Mouse (Mus musculus) hindbrain, embryonic 13.5 days (tissue): ENCODE data around the gene Slc26a8. TPM values are rescaled to one million over a fixed set of nuclear protein-coding genes. Genes with fewer than 3 reads are reported as not detected.
"Not testable (repeated sequence)": the region's sequence is repeated elsewhere in the genome, so short reads cannot be mapped to it uniquely, and the experiment has no call there.

ENCODE experiments used
- ATAC-seq: fragments of 200-750 bp; cut with Nextera tagmentation; 2 replicates; pipeline ENCODE4 v1.8.0; 2017; ENCODE audit warnings: moderate TSS enrichment; ENCODE audit not compliant: low FRiP score
- H3K27ac ChIP-seq: fragments of 300-500 bp; sonication (generic); 2 replicates; pipeline ENCODE4 v1.5.1; 2015; ENCODE audit warnings: inconsistent platforms, mild to moderate bottlenecking, moderate library complexity
- H3K27me3 ChIP-seq: fragments of 300-500 bp; sonication (generic); 2 replicates; pipeline ENCODE4 v1.6.1; 2015; ENCODE audit warnings: mild to moderate bottlenecking, inconsistent platforms
- H3K36me3 ChIP-seq: fragments of 300-500 bp; sonication (generic); 2 replicates; pipeline ENCODE4 v1.6.1; 2015; ENCODE audit warnings: mild to moderate bottlenecking, inconsistent platforms
- H3K4me1 ChIP-seq: fragments of 300-500 bp; sonication (generic); replicated peaks from 2 replicates; pipeline ENCODE4 v1.6.1; 2015; ENCODE audit warnings: inconsistent platforms
- H3K4me2 ChIP-seq: fragments of 300-500 bp; sonication (generic); 2 replicates; pipeline ENCODE4 v1.6.1; 2015; ENCODE audit warnings: inconsistent platforms, mild to moderate bottlenecking, moderate library complexity
- H3K4me3 ChIP-seq: fragments of 300-500 bp; sonication (generic); 2 replicates; pipeline ENCODE4 v1.5.1; 2015; ENCODE audit warnings: mild to moderate bottlenecking, inconsistent platforms
- H3K9ac ChIP-seq: fragments of 300-500 bp; sonication (generic); 2 replicates; pipeline ENCODE4 v1.6.1; 2015; ENCODE audit warnings: mild to moderate bottlenecking, inconsistent platforms
- H3K9me3 ChIP-seq: fragments of 300-500 bp; sonication (generic); 2 replicates; pipeline ENCODE4 v1.6.1; 2016; ENCODE audit warnings: inconsistent platforms
- WGBS: fragments of 180-500 bp; shearing (Covaris S2); methylation state at CpG from one replicate; pipeline ENCODE4 v1.1.7; 2015; 5-methylcytosine and 5-hydroxymethylcytosine counted together
- polyA plus RNA-seq: library from polyadenylated mRNA; unstranded; fragments of >200 nt; fragmentation: Nextera tagmentation; extraction: Ambion mirVana; gene quantifications from 2 replicates; pipeline ENCODE4 v1.2.1, GENCODE M21; 2015

Slc26a8 gene
- polyA plus RNA-seq, result 1.00 and 1.1 TPM in 2 replicates

- H3K9me3 ChIP-seq, result no peaks in the 10 kb centered on the region
- peak within 1 kb of the TSS; percentile 96 for H3K27ac ChIP-seq
- H3K4me2 ChIP-seq, result peak within 1 kb of the TSS; percentile 77
- WGBS, result 10% methylated on average over 40 of the region's 40 CpGs
- peaks cover 13% of the 10 kb centered on the region for H3K27me3 ChIP-seq
- peaks cover 35% of the 10 kb centered on the region for H3K4me1 ChIP-seq
- H3K9ac ChIP-seq, result peak within 1 kb of the TSS; percentile 98
- H3K4me3 ChIP-seq, result peak within 1 kb of the TSS; percentile 99
- no peak for ATAC-seq
- H3K36me3 ChIP-seq, result no peaks in the 10 kb centered on the region
Observed at GRCm38 (mm10) chr17:28689586-28690283, at the start of gene Slc26a8. Gene Slc26a8, minus strand, starts transcription at chr17:28690233.

DNA sequence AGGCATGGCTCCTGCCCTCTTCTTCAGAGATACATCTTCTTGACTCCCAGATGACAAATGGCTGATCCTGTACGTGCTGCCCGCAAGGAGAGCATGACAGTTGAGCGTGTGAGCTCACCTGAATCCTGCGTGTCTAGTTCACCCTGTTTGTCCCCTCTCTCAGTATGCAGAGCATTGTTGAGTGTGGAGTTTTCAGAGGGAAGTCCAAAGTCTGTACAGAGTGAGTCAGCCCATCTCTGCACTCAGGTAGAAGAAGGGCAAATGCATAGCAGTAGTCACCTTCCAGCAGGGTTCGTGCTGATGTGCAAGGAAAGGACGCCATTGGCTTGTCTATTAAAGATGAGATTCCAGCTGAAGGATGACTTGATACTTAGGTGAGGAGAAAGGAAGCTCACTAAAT is 49.2 kb upstream of the Slc26a8 start:
- Histone ChIP-seq H3K36me3 (peaks cover 75% of the 10 kb centered on the region), H3K9ac (no peak overlapping the region), H3K9me3 (no peaks in the 10 kb centered on the region), H3K27me3 (no peaks in the 10 kb centered on the region), H3K4me2 (no peak overlapping the region), H3K27ac (no peak overlapping the region), H3K4me1 (peaks cover 7% of the 10 kb centered on the region; the same call in 1 of the 2 replicates), H3K4me3 (no peak overlapping the region)
- ATAC-seq, result no peak
- 95% methylated on average over 6 of the region's 6 CpGs for WGBS

DNA sequence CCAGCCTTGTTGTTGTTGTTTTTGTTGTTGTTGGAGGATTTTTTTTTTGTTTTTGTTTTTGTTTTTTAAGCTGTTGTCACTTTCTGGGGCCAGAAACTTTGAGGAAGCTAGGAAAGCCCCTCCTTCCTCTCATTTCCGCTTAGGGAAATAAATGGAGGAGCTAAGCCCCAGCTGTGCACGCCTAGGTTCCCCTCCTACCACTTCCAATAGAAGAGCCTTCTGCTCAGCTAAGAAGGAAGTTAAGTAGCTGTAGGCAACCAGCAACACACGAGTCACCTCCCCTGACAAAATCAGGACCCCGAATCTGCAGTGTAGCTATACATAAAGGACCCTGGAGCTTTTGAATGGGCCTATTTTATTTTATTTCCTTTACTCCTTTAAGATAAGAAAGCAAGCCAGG is 47.9 kb upstream of the Slc26a8 start:
- H3K4me1 ChIP-seq, result peaks cover 7% of the 10 kb centered on the region; the same call in 1 of the 2 replicates
- H3K4me3 ChIP-seq, result no peak overlapping the region
- WGBS, result 88% methylated on average over 4 of the region's 4 CpGs
- H3K27me3 ChIP-seq, result no peaks in the 10 kb centered on the region
- H3K27ac ChIP-seq, result no peak overlapping the region
- ATAC-seq, result no peak
- no peak overlapping the region for H3K4me2 ChIP-seq
- no peaks in the 10 kb centered on the region for H3K9me3 ChIP-seq
- H3K9ac ChIP-seq, result no peak overlapping the region
- H3K36me3 ChIP-seq, result peaks cover 67% of the 10 kb centered on the region

- Histone ChIP-seq H3K4me2 (no peak overlapping the region), H3K4me1 (peaks cover 7% of the 10 kb centered on the region; the same call in 1 of the 2 replicates), H3K4me3 (no peak overlapping the region), H3K36me3 (peaks cover 67% of the 10 kb centered on the region), H3K27ac (no peak overlapping the region), H3K27me3 (no peaks in the 10 kb centered on the region), H3K9me3 (no peaks in the 10 kb centered on the region), H3K9ac (no peak overlapping the region)
- 73% methylated on average over 4 of the region's 4 CpGs for WGBS
- no peak for ATAC-seq
Observed at GRCm38 (mm10) chr17:28736486-28736885, 46.5 kb upstream of the Slc26a8 start.

- no peak overlapping the region for H3K4me2 ChIP-seq
- H3K9me3 ChIP-seq, result no peaks in the 10 kb centered on the region
- H3K4me1 ChIP-seq, result peaks cover 7% of the 10 kb centered on the region; the same call in 1 of the 2 replicates
- no peak overlapping the region for H3K9ac ChIP-seq
- ATAC-seq, result no peak
- H3K4me3 ChIP-seq, result no peak overlapping the region
- no peak overlapping the region for H3K27ac ChIP-seq
- H3K36me3 ChIP-seq, result peaks cover 67% of the 10 kb centered on the region
- WGBS, result 96% methylated on average over 6 of the region's 6 CpGs
- no peaks in the 10 kb centered on the region for H3K27me3 ChIP-seq
Observed at GRCm38 (mm10) chr17:28735317-28736105, 45.5 kb upstream of the Slc26a8 start.

GRCm38 (mm10) chr17:28727511-28727910 is 37.5 kb upstream of the Slc26a8 start:
- ATAC-seq, H3K27ac ChIP-seq, H3K9me3 ChIP-seq, H3K27me3 ChIP-seq, H3K4me2 ChIP-seq, H3K9ac ChIP-seq, H3K4me1 ChIP-seq, H3K4me3 ChIP-seq: not testable (repeated sequence)
- peaks cover 92% of the 10 kb centered on the region for H3K36me3 ChIP-seq
- 96% methylated on average over 11 of the region's 11 CpGs for WGBS

DNA sequence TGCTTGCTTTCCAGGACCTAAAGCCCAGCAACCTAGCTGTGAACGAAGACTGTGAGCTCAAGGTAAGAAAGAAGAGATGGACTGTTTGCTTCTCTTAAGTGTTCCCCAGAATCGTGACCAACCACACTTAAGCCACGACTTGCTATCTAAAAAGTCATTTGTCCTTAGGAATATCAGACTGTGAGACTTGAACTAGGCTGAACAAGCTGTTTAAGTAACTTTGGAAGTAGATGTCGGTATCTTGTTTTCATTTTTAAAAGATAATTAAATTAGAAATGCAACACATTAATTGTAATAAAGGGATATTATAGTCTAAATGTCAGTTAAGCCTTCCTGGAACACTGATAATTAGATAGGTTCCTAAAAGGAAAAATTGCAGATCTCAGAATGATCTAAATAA is 35.8 kb upstream of the Slc26a8 start, which contains the start of gene AC170998.1:
Gene AC170998.1 (plus strand): TSS at position 301 of the 400 bp plus-strand sequence.
- H3K4me2 ChIP-seq, result no peak within 1 kb of the TSS
- H3K36me3 ChIP-seq, result peaks cover 84% of the 10 kb centered on the region
- H3K9me3 ChIP-seq, result no peaks in the 10 kb centered on the region
- 95% methylated on average over 4 of the region's 4 CpGs for WGBS
- H3K27ac ChIP-seq, result no peak within 1 kb of the TSS
- no peak for ATAC-seq
- no peak within 1 kb of the TSS for H3K4me3 ChIP-seq
- no peak within 1 kb of the TSS for H3K9ac ChIP-seq
- H3K4me1 ChIP-seq, result no peaks in the 10 kb centered on the region
- H3K27me3 ChIP-seq, result no peaks in the 10 kb centered on the region

DNA sequence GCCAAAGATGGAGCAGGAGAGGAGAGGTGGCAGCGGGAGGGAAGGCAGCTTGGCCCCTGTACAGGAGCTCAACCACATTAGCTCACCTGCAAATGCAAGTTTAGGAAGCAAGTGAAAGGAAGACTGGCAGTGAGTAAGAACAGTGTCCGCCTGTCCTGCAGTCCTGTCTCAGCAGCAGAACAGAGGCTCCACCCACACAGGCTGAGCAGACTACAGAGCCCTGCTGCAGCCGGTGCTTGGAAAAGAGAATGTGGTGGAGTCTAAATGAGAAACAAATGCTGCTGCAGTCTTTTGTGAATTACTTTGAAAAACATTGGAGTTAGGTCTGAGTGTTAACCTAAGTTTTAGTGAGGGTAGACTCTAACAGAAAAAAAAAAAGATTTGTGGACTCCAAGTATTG is 27.5 kb upstream of the Slc26a8 start:
- Histone ChIP-seq H3K36me3 (peaks cover 68% of the 10 kb centered on the region), H3K4me2 (no peak overlapping the region), H3K9ac (no peak overlapping the region), H3K4me3 (no peak overlapping the region), H3K27ac (no peak overlapping the region), H3K4me1 (no peaks in the 10 kb centered on the region), H3K27me3 (no peaks in the 10 kb centered on the region), H3K9me3 (no peaks in the 10 kb centered on the region)
- no peak for ATAC-seq
- 76% methylated on average over 3 of the region's 3 CpGs for WGBS

- 84% methylated on average over 6 of the region's 7 CpGs for WGBS
- Histone ChIP-seq H3K4me2 (no peak overlapping the region), H3K9ac (no peak overlapping the region), H3K4me1 (no peaks in the 10 kb centered on the region), H3K36me3 (peaks cover 59% of the 10 kb centered on the region), H3K27me3 (no peaks in the 10 kb centered on the region), H3K9me3 (no peaks in the 10 kb centered on the region), H3K4me3 (no peak overlapping the region), H3K27ac (no peak overlapping the region)
- no peak for ATAC-seq
Observed at GRCm38 (mm10) chr17:28715832-28716548, 26.0 kb upstream of the Slc26a8 start.

DNA sequence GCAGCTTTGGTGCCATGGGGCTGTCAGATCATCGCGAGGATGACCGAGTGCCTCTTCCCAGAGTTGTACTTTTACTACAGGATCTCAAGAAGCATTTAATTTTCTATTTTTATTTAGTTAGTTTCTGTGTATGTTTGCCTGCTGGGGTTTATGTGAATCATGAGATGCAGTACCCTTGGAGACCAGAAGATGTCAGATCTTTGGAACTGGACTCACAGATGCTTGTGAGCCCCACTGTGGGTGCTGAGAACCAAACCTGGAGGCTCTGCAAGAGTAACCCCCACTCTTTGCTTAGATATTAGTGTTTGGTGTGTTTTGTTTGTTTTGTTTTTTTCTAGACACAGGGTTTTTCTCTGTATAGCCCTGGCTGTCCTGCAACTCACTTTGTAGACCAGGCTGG is 24.0 kb upstream of the Slc26a8 start:
- H3K36me3 ChIP-seq, result peaks cover 49% of the 10 kb centered on the region
- H3K4me2 ChIP-seq, result no peak overlapping the region
- H3K9ac ChIP-seq, result no peak overlapping the region
- ATAC-seq, result no peak
- no peaks in the 10 kb centered on the region for H3K27me3 ChIP-seq
- no peak overlapping the region for H3K4me3 ChIP-seq
- peaks cover 6% of the 10 kb centered on the region for H3K4me1 ChIP-seq
- H3K9me3 ChIP-seq, result no peaks in the 10 kb centered on the region
- 99% methylated on average over 3 of the region's 3 CpGs for WGBS
- no peak overlapping the region for H3K27ac ChIP-seq

DNA sequence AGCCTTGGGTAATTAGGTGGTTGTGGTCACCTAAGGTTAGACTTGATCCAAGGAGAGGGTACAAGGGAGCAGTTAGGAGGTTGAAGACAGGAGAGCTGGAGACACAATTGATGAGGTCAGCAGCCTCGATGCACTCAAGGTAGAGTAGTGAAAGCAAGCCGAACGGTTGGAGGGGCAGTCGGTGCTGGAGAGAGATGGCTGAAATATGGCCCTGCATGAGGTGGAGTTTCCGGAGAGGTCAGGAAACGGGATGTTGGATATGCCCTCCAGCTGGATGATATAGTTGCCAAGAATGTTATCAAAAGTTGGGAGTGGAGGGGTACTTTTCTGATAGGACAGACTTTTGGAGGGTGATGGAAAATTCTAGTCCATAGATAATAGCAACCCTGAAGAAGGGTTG is 22.3 kb upstream of the Slc26a8 start:
- 90% methylated on average over 6 of the region's 6 CpGs for WGBS
- Histone ChIP-seq H3K9me3 (no peaks in the 10 kb centered on the region), H3K36me3 (peaks cover 38% of the 10 kb centered on the region), H3K4me3 (no peak overlapping the region), H3K27me3 (no peaks in the 10 kb centered on the region), H3K4me1 (peaks cover 9% of the 10 kb centered on the region), H3K27ac (no peak overlapping the region), H3K4me2 (no peak overlapping the region), H3K9ac (no peak overlapping the region)
- ATAC-seq, result no peak

DNA sequence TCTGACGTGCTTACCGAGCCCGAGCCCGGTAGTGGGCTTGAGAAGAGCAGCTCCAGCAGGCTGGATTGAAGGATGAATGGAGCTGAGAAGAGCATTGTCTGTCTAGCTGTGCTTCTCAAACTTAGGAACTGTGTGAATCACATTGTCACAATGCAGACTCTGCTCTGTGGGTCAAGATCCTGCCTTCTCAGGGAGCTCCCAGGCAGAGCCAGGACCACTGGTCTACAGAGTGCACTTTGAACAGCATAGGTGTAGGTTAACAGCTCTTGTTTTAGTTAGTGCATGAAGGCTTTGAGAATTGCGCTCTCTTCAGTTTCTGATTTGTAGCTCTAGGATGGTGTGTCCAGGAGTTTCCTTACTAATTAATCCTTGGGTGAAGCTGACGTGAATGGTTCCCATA is 21.2 kb upstream of the Slc26a8 start:
- no peak for ATAC-seq
- 90% methylated on average over 6 of the region's 6 CpGs for WGBS

More for the DNA sequence above, 21.2 kb upstream of the Slc26a8 start:
- Histone ChIP-seq H3K36me3 (peaks cover 27% of the 10 kb centered on the region), H3K4me1 (peaks cover 13% of the 10 kb centered on the region), H3K4me2 (no peak overlapping the region), H3K4me3 (no peak overlapping the region), H3K27me3 (no peaks in the 10 kb centered on the region), H3K9ac (no peak overlapping the region), H3K9me3 (no peaks in the 10 kb centered on the region), H3K27ac (no peak overlapping the region)
